Mouse (Mus musculus): Measurements from ENCODE around the gene Atxn7. TPM values are rescaled to one million over a fixed set of nuclear protein-coding genes. Genes with fewer than 3 reads are reported as not detected.

The Atxn7 gene
- polyA plus RNA-seq, 1 experiment from 2014 or later, result 3.4 TPM

- WGBS, result 31% methylated on average over 10 of the region's 10 CpGs
- Histone ChIP-seq H3K4me2 (replicated peaks; ENCODE audit: low read depth, low read length) (no peak overlapping the region), H3K4me1 (ENCODE audit: insufficient read depth, low read length) (no peaks in the 10 kb centered on the region), H3K9me3 (ENCODE audit: low read length) (no peaks in the 10 kb centered on the region), H3K9ac (replicated peaks; ENCODE audit: low read length) (no peak overlapping the region), H3K27ac (ENCODE audit: low read length) (no peak overlapping the region), H3K27me3 (ENCODE audit: insufficient read depth, low read length) (no peaks in the 10 kb centered on the region), H3K36me3 (ENCODE audit: insufficient read depth, low read length) (peaks cover 44% of the 10 kb centered on the region), H3K4me3 (ENCODE audit: low read length) (no peak overlapping the region)
- peak; percentile 64; the same call in 1 of the 2 replicates for ATAC-seq (ENCODE audit: low FRiP score, low TSS enrichment)
These were observed 137.2 kb downstream of the Atxn7 start for GRCm38 (mm10) chr14:14098330-14098980.

GRCm38 (mm10) chr14:14100773-14101280, 139.6 kb downstream of the Atxn7 start:
- 88% methylated on average over 8 of the region's 8 CpGs for WGBS
- Histone ChIP-seq H3K27ac (ENCODE audit: low read length) (peak overlapping the region; percentile 52; the same call in 1 of the 2 replicates), H3K9me3 (ENCODE audit: low read length) (no peaks in the 10 kb centered on the region), H3K4me2 (replicated peaks; ENCODE audit: low read depth, low read length) (no peak overlapping the region), H3K4me1 (ENCODE audit: insufficient read depth, low read length) (no peaks in the 10 kb centered on the region), H3K27me3 (ENCODE audit: insufficient read depth, low read length) (no peaks in the 10 kb centered on the region), H3K4me3 (ENCODE audit: low read length) (no peak overlapping the region), H3K9ac (replicated peaks; ENCODE audit: low read length) (no peak overlapping the region), H3K36me3 (ENCODE audit: insufficient read depth, low read length) (peaks cover 38% of the 10 kb centered on the region)
- peak; percentile 39; the same call in 1 of the 2 replicates for ATAC-seq (ENCODE audit: low FRiP score, low TSS enrichment)

- Histone ChIP-seq H3K9ac (replicated peaks; ENCODE audit: low read length) (no peak overlapping the region), H3K36me3 (ENCODE audit: insufficient read depth, low read length) (peaks cover 36% of the 10 kb centered on the region), H3K4me3 (ENCODE audit: low read length) (no peak overlapping the region), H3K9me3 (ENCODE audit: low read length) (no peaks in the 10 kb centered on the region), H3K27ac (ENCODE audit: low read length) (no peak overlapping the region), H3K4me1 (ENCODE audit: insufficient read depth, low read length) (no peaks in the 10 kb centered on the region), H3K27me3 (ENCODE audit: insufficient read depth, low read length) (no peaks in the 10 kb centered on the region), H3K4me2 (replicated peaks; ENCODE audit: low read depth, low read length) (no peak overlapping the region)
- ATAC-seq (ENCODE audit: low FRiP score, low TSS enrichment), result no peak
- WGBS, result 88% methylated on average over 9 of the region's 9 CpGs
These were observed 140.1 kb downstream of the Atxn7 start for GRCm38 (mm10) chr14:14101296-14101695.

GRCm38 (mm10) chr14:14104213-14104929, 143.1 kb downstream of the Atxn7 start:
- H3K36me3 ChIP-seq (ENCODE audit: insufficient read depth, low read length), result peaks cover 34% of the 10 kb centered on the region

GRCm38 (mm10) chr14:14104930-14105318, 143.7 kb downstream of the Atxn7 start:
- H3K27ac ChIP-seq (ENCODE audit: low read length), result no peak overlapping the region
- no peaks in the 10 kb centered on the region for H3K4me1 ChIP-seq (ENCODE audit: insufficient read depth, low read length)
- H3K27me3 ChIP-seq (ENCODE audit: insufficient read depth, low read length), result no peaks in the 10 kb centered on the region
- no peaks in the 10 kb centered on the region for H3K9me3 ChIP-seq (ENCODE audit: low read length)
- ATAC-seq (ENCODE audit: low FRiP score, low TSS enrichment), result no peak
- no peak overlapping the region for H3K4me2 ChIP-seq (replicated peaks; ENCODE audit: low read depth, low read length)
- no peak overlapping the region for H3K9ac ChIP-seq (replicated peaks; ENCODE audit: low read length)
- no peak overlapping the region for H3K4me3 ChIP-seq (ENCODE audit: low read length)
- 24% methylated on average over 2 of the region's 2 CpGs for WGBS
- peaks cover 28% of the 10 kb centered on the region for H3K36me3 ChIP-seq (ENCODE audit: insufficient read depth, low read length)

More at GRCm38 (mm10) chr14:14104213-14104929, 143.1 kb downstream of the Atxn7 start:
- H3K4me1 ChIP-seq (ENCODE audit: insufficient read depth, low read length), result no peaks in the 10 kb centered on the region
- no peak overlapping the region for H3K4me3 ChIP-seq (ENCODE audit: low read length)
- H3K4me2 ChIP-seq (replicated peaks; ENCODE audit: low read depth, low read length), result no peak overlapping the region
- H3K27ac ChIP-seq (ENCODE audit: low read length), result no peak overlapping the region
- H3K27me3 ChIP-seq (ENCODE audit: insufficient read depth, low read length), result no peaks in the 10 kb centered on the region
- ATAC-seq (ENCODE audit: low FRiP score, low TSS enrichment), result peak; percentile 78
- no peak overlapping the region for H3K9ac ChIP-seq (replicated peaks; ENCODE audit: low read length)
- no peaks in the 10 kb centered on the region for H3K9me3 ChIP-seq (ENCODE audit: low read length)
- 34% methylated on average over 13 of the region's 13 CpGs for WGBS

- Histone ChIP-seq H3K36me3 (ENCODE audit: insufficient read depth, low read length) (peaks cover 48% of the 10 kb centered on the region), H3K9me3 (ENCODE audit: low read length) (no peaks in the 10 kb centered on the region), H3K4me3 (ENCODE audit: low read length) (no peak overlapping the region), H3K27me3 (ENCODE audit: insufficient read depth, low read length) (no peaks in the 10 kb centered on the region), H3K4me2 (replicated peaks; ENCODE audit: low read depth, low read length) (no peak overlapping the region), H3K4me1 (ENCODE audit: insufficient read depth, low read length) (no peaks in the 10 kb centered on the region), H3K9ac (replicated peaks; ENCODE audit: low read length) (no peak overlapping the region), H3K27ac (ENCODE audit: low read length) (no peak overlapping the region)
- WGBS, result 76% methylated on average over 4 of the region's 4 CpGs
- no peak for ATAC-seq (ENCODE audit: low FRiP score, low TSS enrichment)
These were observed 149.5 kb downstream of the Atxn7 start for GRCm38 (mm10) chr14:14110710-14111109.

GRCm38 (mm10) chr14:14120230-14121096, 159.2 kb downstream of the Atxn7 start, which contains the start of gene Psmd6:
Gene Psmd6, minus strand, starts transcription at chr14:14120984.
- Histone ChIP-seq H3K4me2 (replicated peaks; ENCODE audit: low read depth, low read length) (peak within 1 kb of the TSS; percentile 94), H3K4me1 (ENCODE audit: insufficient read depth, low read length) (peaks cover 9% of the 10 kb centered on the region), H3K27ac (ENCODE audit: low read length) (peak within 1 kb of the TSS; percentile 75; the same call in 1 of the 2 replicates), H3K4me3 (ENCODE audit: low read length) (peak within 1 kb of the TSS; percentile 99), H3K36me3 (ENCODE audit: insufficient read depth, low read length) (peaks cover 25% of the 10 kb centered on the region), H3K9me3 (ENCODE audit: low read length) (no peaks in the 10 kb centered on the region), H3K9ac (replicated peaks; ENCODE audit: low read length) (peak within 1 kb of the TSS; percentile 96), H3K27me3 (ENCODE audit: insufficient read depth, low read length) (no peaks in the 10 kb centered on the region)
- WGBS, result under 1% methylated on average over 67 of the region's 68 CpGs
- ATAC-seq (ENCODE audit: low FRiP score, low TSS enrichment), result peak; percentile 98

Other genes starting within 250 kb of the Atxn7 start
- gene Gm281, start 47.0 kb upstream of the Atxn7 start, polyA plus RNA-seq (2015; fragmentation: Nextera tagmentation; extraction: Ambion mirVana), result not detected in 2 replicates
- gene Thoc7, start 412 bp downstream of the Atxn7 start, polyA plus RNA-seq (2015; fragmentation: Nextera tagmentation; extraction: Ambion mirVana), result 155 and 170 TPM in 2 replicates
- 240 and 248 TPM in 2 replicates for gene Psmd6, start 159.5 kb downstream of the Atxn7 start, polyA plus RNA-seq (2015; fragmentation: Nextera tagmentation; extraction: Ambion mirVana)
- gene Olfr720, start 225.4 kb downstream of the Atxn7 start, polyA plus RNA-seq (2015; fragmentation: Nextera tagmentation; extraction: Ambion mirVana), result not detected in 2 replicates